Mouse (Mus musculus) cerebral cortex, adult 2 months (tissue): ENCODE measurements around the gene Olfr740.

Experiments
- WGBS: fragments of 180-500 bp; shearing (Covaris S2); methylation state at CpG from one replicate; pipeline ENCODE4 v1.1.7; 2018; 5-methylcytosine and 5-hydroxymethylcytosine counted together

The Olfr740 gene

GRCm38 (mm10) chr14:50445245-50445644 is at the start of gene Olfr740:
Gene Olfr740, plus strand, starts transcription at chr14:50445545.
- 86% methylated on average over 3 of the region's 3 CpGs for WGBS

- WGBS = 91% methylated on average over 1 of the region's 1 CpGs
Measured at GRCm38 (mm10) chr14:50407268-50407667, 38.1 kb upstream of the Olfr740 start, which contains the start of gene Olfr738. Gene Olfr738, plus strand, starts transcription at chr14:50407568.

- 74% methylated on average over 2 of the region's 2 CpGs for WGBS
Measured at GRCm38 (mm10) chr14:50418326-50418725, 27.0 kb upstream of the Olfr740 start, which contains the start of gene Olfr739. Gene Olfr739, plus strand, starts transcription at chr14:50418626.

GRCm38 (mm10) chr14:50472438-50472837 is 27.1 kb downstream of the Olfr740 start, which contains the start of gene Olfr741:
Gene Olfr741, plus strand, starts transcription at chr14:50472738.
- WGBS = 73% methylated on average over 2 of the region's 2 CpGs

GRCm38 (mm10) chr14:50478406-50478805 is 33.1 kb downstream of the Olfr740 start:
- WGBS = 74% methylated on average over 2 of the region's 2 CpGs

- 50% methylated on average over 2 of the region's 2 CpGs for WGBS
Measured at GRCm38 (mm10) chr14:50503300-50503699, 58.0 kb downstream of the Olfr740 start, which contains the start of gene Olfr742. Gene Olfr742, plus strand, starts transcription at chr14:50503600.
